16 mouse cellular contexts compared by ENCODE assay signal in genomic region chr7:78592948-78593347, GRCm38 (mm10).
"Had no signal": no experiment of that assay in that cellular context is flagged by ENCODE, and none has a peak within 500 bp of the region (broad histone marks: within the 10 kb centered on the region; RNA-seq: fewer than 3 reads in every experiment).

No protein-coding gene starts in this region.

- H3K4me2 ChIP-seq: neural tube, embryonic 13.5 days; neural tube, embryonic 15.5 days; stomach, embryonic 15.5 days had no signal

- H3K4me1 ChIP-seq: stomach, embryonic 15.5 days had no signal

- H3K4me3 ChIP-seq: neural tube, embryonic 13.5 days; neural tube, embryonic 15.5 days; stomach, embryonic 15.5 days had no signal

- H3K27ac ChIP-seq: neural tube, embryonic 13.5 days; neural tube, embryonic 15.5 days; stomach, embryonic 15.5 days; stomach, postnatal 0 days had no signal

- H3K36me3 ChIP-seq: neural tube, embryonic 13.5 days; neural tube, embryonic 15.5 days; stomach, embryonic 15.5 days had no signal

- H3K9ac ChIP-seq: neural tube, embryonic 13.5 days; neural tube, embryonic 15.5 days; stomach, embryonic 15.5 days had no signal

- H3K9me3 ChIP-seq: neural tube, embryonic 13.5 days; neural tube, embryonic 15.5 days; stomach, embryonic 15.5 days had no signal

- DNase-seq: retina, postnatal 1 day; right cerebral cortex, adult 18-20 months; right cerebral cortex, postnatal 14 days; right cerebral cortex, postnatal 25 days; right cerebral cortex, postnatal 4 days; spleen, adult 18-20 months; thymus, adult 18-20 months; thymus, adult 2 months; thymus, postnatal 14 days; thymus, postnatal 25 days; thymus, postnatal 36 days; thymus, postnatal 4 days had no signal
